Comparison of ENCODE assay signal across 10 mouse cellular contexts in genomic region chr9:40982480-40982879, GRCm38 (mm10). TPM values are rescaled to one million over a fixed set of nuclear protein-coding genes. Genes with fewer than 3 reads are reported as not detected.
DNase-seq lines count a peak whose midpoint lies in the region; ATAC-seq lines count a peak whose summit lies in the region.
"Had no signal": no experiment of that assay in that cellular context is flagged by ENCODE, and none has a peak within 500 bp of the region (broad histone marks: within the 10 kb centered on the region; RNA-seq: fewer than 3 reads in every experiment).

No protein-coding gene starts in this region.

- H3K9me3 ChIP-seq in embryonic facial prominence, embryonic 11.5 days (replicated peaks; ENCODE audit: control insufficient read depth, low read length): no peaks in the 10 kb centered on the region
- H3K9me3 ChIP-seq: neural tube, embryonic 13.5 days had no signal

- peak; percentile 4 to 26 for DNase-seq in adrenal gland, postnatal 36 days
- no peak for DNase-seq in adrenal gland, postnatal 4 days (ENCODE audit: low spot score in 2 of 2)
- DNase-seq in left cerebral cortex, adult 18-20 months (ENCODE audit: low spot score in 2 of 2): peak; percentile 17 to 28
- no peak for DNase-seq in left cerebral cortex, adult 8-10 months (ENCODE audit: low spot score in 2 of 2)
- DNase-seq in MEL-GATA-1-ER (ENCODE audit: extremely low read depth, low read depth): peak; percentile 16
- DNase-seq in embryonic facial prominence, embryonic 11.5 days (ENCODE audit: low spot score): peak; percentile 59
- no peak for DNase-seq in B cell, adult 2 months

- no peaks in the 10 kb centered on the region for H3K36me3 ChIP-seq in embryonic facial prominence, embryonic 11.5 days (replicated peaks; ENCODE audit: control insufficient read depth, insufficient read depth, low read depth, low read length)
- H3K36me3 ChIP-seq: neural tube, embryonic 13.5 days had no signal

- WGBS in embryonic facial prominence, embryonic 11.5 days: 41% methylated on average over 6 of the region's 6 CpGs

- H3K4me1 ChIP-seq in embryonic facial prominence, embryonic 11.5 days (ENCODE audit: control insufficient read depth, insufficient read depth, low read length): no peaks in the 10 kb centered on the region
- H3K4me1 ChIP-seq: neural tube, embryonic 13.5 days had no signal

- H3K27me3 ChIP-seq in embryonic facial prominence, embryonic 11.5 days (ENCODE audit: control insufficient read depth, insufficient read depth, low read length): no peaks in the 10 kb centered on the region

- H3K9ac ChIP-seq in embryonic facial prominence, embryonic 11.5 days (replicated peaks; ENCODE audit: low read length): no peak overlapping the region
- H3K9ac ChIP-seq: neural tube, embryonic 13.5 days had no signal

- H3K27ac ChIP-seq in embryonic facial prominence, embryonic 11.5 days (replicated peaks; ENCODE audit: low read depth, low read length): no peak overlapping the region
- H3K27ac ChIP-seq: neural tube, embryonic 13.5 days had no signal

- H3K4me2 ChIP-seq in embryonic facial prominence, embryonic 11.5 days (ENCODE audit: low read depth, low read length): no peak overlapping the region
- H3K4me2 ChIP-seq: neural tube, embryonic 13.5 days had no signal

- ATAC-seq in embryonic facial prominence, embryonic 11.5 days (replicated peaks; ENCODE audit: insufficient number of reproducible peaks, low FRiP score, low TSS enrichment, low read depth): no peak
- ATAC-seq in activated CD4-positive, CD25-positive, alpha-beta regulatory T cell, adult 4 months: no peak

- H3K4me3 ChIP-seq in embryonic facial prominence, embryonic 11.5 days (ENCODE audit: low read depth, low read length): no peak overlapping the region
- H3K4me3 ChIP-seq: neural tube, embryonic 13.5 days had no signal

RNA-seq across cellular contexts. Expression of gene Jhy, which starts 18.6 kb away (rescaled TPM):
- total RNA-seq in adrenal gland, postnatal 36 days (2021): not detected
- total RNA-seq in adrenal gland, postnatal 4 days (2021): under 1 TPM; 0.23 to 0.25 TPM
- total RNA-seq in left cerebral cortex, adult 18-20 months (2021): 1 to 10 TPM in 1 of 2 experiments, under 1 TPM in 1; 0.66 to 1.0 TPM
- under 1 TPM; 0.34 to 0.60 (median 0.55) TPM for total RNA-seq in left cerebral cortex, adult 8-10 months (2022)
- polyA plus RNA-seq in embryonic facial prominence, embryonic 11.5 days (2014; fragmentation: Nextera tagmentation; extraction: Ambion mirVana): 0.38 and 0.45 TPM in 2 replicates
- not detected for polyA plus RNA-seq in activated CD4-positive, CD25-positive, alpha-beta regulatory T cell, adult 4 months (2017; shearing (Covaris generic))
- polyA plus RNA-seq: C2C12 had no signal

RNA-seq across cellular contexts. Expression of gene Crtam, which starts 21.9 kb away (rescaled TPM):
- total RNA-seq in adrenal gland, postnatal 36 days (2021): not detected
- under 1 TPM; 0.53 to 0.54 TPM for total RNA-seq in adrenal gland, postnatal 4 days (2021)
- total RNA-seq in left cerebral cortex, adult 18-20 months (2021): not detected
- under 1 TPM in 2 of 4 experiments, not detected in 2; 0.13 to 0.23 TPM for total RNA-seq in left cerebral cortex, adult 8-10 months (2022)
- polyA plus RNA-seq in embryonic facial prominence, embryonic 11.5 days (2014; fragmentation: Nextera tagmentation; extraction: Ambion mirVana): 0.32 TPM in 1 of 2 replicates, not detected in the other
- 1 to 10 TPM; 1.2 to 2.7 TPM for polyA plus RNA-seq in activated CD4-positive, CD25-positive, alpha-beta regulatory T cell, adult 4 months (2017; shearing (Covaris generic))

Comparison
In these comparisons a context has a peak if more than half of its experiments do, and no peak if none do; other contexts are left out.
1. DNase-seq: peak in adrenal gland, postnatal 36 days (2 of 2), left cerebral cortex, adult 18-20 months (2 of 2), MEL-GATA-1-ER (single experiment) and embryonic facial prominence, embryonic 11.5 days (single experiment); none in adrenal gland, postnatal 4 days (0 of 2), left cerebral cortex, adult 8-10 months (0 of 2) and B cell, adult 2 months (0 of 2).